Mouse (Mus musculus): ENCODE results near the gene Neu4.
A peak's percentile ranks its signal among the peaks of the same experiment; 100 is the strongest.
"Not testable (repeated sequence)": the region's sequence is repeated elsewhere in the genome, so short reads cannot be mapped to it uniquely, and the experiment has no call there.

The Neu4 gene

GRCm38 (mm10) chr1:94020151-94020550, at the start of gene Neu4:
Gene Neu4 (plus strand): TSS chr1:94020451.
- peak; percentile 31 for DNase-seq (ENCODE audit: low read depth, low spot score)

DNA sequence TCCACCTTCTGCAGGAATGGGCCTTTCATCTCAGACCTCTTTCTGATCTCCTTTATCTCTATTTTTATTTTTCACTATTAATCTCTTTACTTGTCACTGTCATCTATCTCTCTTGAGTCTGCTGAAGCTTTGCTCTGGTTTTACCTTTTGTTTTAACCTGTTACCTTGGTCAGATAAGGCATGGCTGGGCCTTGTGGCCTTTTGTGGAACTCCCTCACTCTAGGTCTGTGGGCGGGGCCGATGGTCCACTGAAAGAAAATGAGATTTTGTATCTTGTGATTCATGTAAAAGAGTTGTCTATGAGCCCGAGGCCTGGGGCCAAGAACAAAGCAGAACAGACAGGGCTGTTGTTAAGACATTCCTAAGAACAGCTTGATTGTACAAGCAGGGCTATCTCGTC, 49.5 kb upstream of the Neu4 start:
- DNase-seq (ENCODE audit: low read depth, low spot score), result not testable (repeated sequence)

GRCm38 (mm10) chr1:93975764-93976163, 44.5 kb upstream of the Neu4 start:
- not testable (repeated sequence) for DNase-seq (ENCODE audit: low read depth, low spot score)

DNA sequence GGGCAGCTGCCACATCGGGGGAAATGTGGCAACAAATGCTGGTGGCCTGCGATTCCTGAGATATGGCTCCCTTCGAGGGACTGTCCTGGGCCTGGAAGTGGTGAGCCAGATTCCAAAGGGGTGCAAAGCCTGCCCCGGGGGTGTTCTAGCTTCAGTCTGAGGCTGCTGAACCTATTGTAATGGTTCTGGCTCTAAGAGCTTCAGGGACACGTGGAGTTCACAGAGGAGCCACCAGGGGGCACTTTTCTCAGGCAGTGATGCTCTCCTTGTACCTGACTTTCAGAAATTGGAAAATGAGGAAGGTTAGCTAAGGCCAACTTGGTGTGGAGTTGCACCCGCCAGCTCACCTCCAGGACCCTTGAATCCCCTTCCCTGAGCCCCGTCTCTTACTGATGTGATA, 42.0 kb upstream of the Neu4 start:
- not testable (repeated sequence) for DNase-seq (ENCODE audit: low read depth, low spot score)

- DNase-seq (ENCODE audit: low read depth, low spot score), result not testable (repeated sequence)
These were observed 39.3 kb upstream of the Neu4 start for GRCm38 (mm10) chr1:93980932-93981331.

DNA sequence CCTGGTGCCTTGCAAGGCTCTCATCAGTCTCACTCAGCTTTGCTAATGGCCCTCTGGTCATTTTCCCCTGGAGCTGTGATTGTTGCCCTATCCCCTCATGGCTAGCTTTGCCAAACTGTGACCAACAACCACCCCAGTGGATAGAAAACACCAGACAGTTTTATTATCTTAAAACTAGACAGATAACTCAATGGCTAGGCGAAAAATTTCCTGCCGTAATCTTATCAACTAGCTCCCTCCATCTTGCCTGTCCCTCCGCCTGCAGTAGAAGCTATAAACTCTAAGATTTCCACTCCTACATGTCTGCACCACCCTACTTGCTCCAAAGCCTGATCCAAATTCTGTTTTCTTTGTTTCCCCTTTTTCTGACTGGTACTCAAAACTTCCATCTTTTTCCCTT, 34.1 kb upstream of the Neu4 start:
- no peak for DNase-seq (ENCODE audit: low read depth, low spot score)

- DNase-seq (ENCODE audit: low read depth, low spot score), result no peak
These were observed 31.5 kb upstream of the Neu4 start for GRCm38 (mm10) chr1:93988786-93989185.

DNA sequence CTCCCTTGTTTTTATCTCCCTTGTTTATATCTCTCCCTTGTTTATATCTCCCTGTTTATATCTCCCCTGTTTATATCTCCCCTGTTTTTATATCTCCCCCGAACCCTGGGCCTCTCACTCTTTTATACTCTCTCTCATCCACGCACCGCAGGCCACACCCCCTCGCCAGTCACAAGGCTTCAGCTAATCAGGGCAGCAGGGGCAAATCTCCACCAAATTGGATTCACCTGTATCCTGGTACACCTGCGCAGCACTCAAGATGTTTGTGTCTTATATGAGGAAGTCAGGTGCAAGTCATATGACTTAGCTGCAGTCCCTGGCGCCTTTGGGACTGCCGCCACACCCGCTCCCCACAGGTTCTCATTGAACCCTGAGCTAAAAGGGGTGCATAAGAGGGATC, 30.0 kb upstream of the Neu4 start, which contains the start of gene Gal3st2c:
TSS of gene Gal3st2c (plus strand) at position 301 of the 400 bp plus-strand sequence.
- DNase-seq (ENCODE audit: low read depth, low spot score), result not testable (repeated sequence)

DNA sequence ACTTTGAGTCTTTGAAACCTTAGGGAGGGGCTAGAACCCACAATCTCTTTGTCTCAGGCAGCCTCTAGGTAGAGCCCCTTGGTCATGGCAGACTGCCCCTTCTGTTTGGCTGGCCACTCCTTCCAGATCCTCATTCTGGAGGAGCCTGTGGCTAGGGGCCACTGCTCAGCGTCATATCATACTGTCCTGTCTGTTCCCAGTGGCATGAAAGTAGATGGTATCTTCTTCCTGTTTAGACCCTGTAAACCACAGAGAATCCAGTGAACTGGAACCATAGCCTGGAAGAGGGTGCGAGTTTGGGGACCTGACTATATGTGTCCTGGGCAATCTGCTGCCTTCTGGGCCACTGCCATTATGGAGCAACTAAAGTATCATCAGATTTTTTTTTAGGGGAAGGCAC, 29.2 kb upstream of the Neu4 start:
- DNase-seq (ENCODE audit: low read depth, low spot score), result not testable (repeated sequence)

- not testable (repeated sequence) for DNase-seq (ENCODE audit: low read depth, low spot score)
These were observed 28.8 kb upstream of the Neu4 start for GRCm38 (mm10) chr1:93991491-93991890.

- peak; percentile 63 for DNase-seq (ENCODE audit: low read depth, low spot score)
These were observed 19.2 kb upstream of the Neu4 start for GRCm38 (mm10) chr1:94001023-94001422.

DNA sequence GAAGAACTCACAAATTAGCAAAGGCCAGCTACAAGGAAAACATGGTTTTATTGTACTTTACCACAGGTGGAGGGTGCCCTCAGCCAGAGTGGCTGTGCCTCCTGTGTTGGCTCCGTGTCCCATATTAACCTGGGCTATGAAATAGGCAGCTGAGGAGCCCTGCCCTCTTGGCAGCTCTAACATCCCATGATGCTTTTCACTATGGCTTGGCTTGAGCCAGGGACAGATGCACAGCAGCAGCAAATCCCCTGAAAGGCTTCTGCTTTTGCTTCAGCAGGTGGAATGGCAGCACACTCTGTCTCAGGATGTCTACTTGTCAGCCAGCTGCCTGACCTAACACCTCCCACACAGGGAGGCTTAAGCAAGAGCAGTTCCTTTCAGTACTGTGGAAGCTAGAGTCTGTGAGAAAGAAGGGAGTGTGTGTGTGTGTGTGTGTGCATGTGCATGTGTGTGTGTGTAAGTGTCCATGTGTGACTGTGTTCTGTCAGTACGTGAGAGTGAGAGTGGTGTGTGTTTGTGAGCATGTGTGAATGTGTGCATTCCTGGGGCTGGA, 14.2 kb upstream of the Neu4 start:
- DNase-seq (ENCODE audit: low read depth, low spot score), result not testable (repeated sequence)

DNA sequence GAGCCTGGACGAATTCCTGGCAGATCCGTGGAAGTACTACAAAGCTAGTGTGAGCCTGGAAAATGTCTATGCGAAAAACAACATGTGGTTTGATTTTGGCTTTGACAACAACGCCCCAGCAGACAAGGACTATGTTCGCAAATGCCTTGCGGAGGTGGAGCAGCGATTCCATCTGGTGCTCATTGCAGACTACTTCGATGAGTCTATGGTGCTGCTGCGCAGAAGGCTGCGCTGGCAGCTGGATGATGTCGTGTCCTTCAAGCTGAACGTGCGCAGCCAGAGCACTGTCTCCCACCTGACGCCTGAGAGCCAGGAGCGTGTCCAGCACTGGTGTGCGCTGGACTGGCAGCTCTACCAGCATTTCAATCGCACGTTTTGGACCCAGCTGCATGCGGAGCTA, 11.4 kb upstream of the Neu4 start:
- DNase-seq (ENCODE audit: low read depth, low spot score), result peak; percentile 87

DNA sequence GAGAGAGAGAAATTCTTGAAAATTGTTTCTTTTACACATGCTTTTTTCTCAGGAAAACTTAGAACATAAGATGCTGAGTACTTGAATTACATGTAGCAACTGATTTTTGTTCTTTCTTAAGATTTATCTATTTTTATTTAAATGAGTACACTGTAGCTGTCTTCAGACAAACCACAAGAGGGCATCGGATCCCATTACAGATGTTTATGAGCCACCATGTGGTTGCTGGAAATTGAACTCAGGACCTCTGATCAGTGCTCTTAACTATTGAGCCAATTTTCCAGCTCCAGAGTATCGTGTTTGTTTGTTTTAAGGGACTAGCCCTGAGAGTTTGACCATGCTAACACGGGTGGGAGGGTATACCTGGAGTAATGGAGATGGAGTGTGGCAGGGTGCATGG, 8.6 kb upstream of the Neu4 start:
- DNase-seq (ENCODE audit: low read depth, low spot score), result no peak

DNA sequence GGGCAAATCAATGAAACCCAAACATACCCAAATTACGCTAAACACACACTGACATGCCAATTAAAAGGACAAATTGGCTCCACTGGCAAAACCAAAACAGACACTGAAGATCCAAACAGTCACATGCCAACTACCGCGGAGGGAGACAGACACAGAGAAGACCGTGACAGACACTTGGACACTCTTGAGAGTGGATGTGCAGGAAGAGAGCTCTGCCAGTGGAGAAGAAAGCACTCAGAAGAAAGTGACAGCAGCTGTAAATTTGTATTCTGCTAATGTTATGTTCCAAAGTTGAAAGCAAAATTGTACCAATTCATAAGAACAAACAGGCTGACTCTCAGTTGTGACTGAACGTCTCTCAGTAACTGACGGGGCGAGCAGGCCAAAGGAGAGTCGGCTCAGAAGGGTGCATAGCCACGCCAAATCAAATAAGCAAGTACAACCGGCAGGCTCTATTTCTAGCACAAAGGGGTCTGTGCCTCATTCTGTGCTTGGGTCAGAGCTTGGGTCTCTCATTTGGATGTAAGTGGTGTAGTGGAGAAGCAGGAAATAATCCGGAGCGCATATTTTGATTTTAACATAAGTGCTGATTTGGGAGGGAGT, 7.4 kb downstream of the Neu4 start:
- DNase-seq (ENCODE audit: low read depth, low spot score), result peak; percentile 27

DNA sequence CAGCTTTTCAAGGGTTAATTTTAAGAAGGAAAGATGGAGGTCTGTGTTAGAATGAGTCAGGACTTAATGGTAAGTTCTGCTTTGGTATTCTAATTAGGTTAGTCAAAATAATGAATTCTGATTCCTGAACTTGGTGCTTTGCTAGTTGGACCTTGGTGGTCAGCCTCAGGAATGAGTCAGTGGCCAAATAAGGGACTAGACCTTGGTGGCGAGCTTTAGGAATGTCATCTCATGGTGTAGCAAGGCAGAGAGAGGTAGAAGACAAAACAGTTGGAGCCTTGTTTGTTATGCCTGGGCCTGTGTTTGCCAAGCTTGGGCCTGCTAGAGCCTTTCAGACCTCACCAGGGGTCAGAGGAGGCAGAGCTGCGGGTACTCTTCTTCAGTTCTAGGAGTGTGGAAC, 8.5 kb downstream of the Neu4 start:
- no peak for DNase-seq (ENCODE audit: low read depth, low spot score)

GRCm38 (mm10) chr1:94033075-94033602, 12.9 kb downstream of the Neu4 start:
- DNase-seq (ENCODE audit: low read depth, low spot score), result no peak

GRCm38 (mm10) chr1:94034984-94035743, 14.9 kb downstream of the Neu4 start:
- peak; percentile 95 for DNase-seq (ENCODE audit: low read depth, low spot score)

DNA sequence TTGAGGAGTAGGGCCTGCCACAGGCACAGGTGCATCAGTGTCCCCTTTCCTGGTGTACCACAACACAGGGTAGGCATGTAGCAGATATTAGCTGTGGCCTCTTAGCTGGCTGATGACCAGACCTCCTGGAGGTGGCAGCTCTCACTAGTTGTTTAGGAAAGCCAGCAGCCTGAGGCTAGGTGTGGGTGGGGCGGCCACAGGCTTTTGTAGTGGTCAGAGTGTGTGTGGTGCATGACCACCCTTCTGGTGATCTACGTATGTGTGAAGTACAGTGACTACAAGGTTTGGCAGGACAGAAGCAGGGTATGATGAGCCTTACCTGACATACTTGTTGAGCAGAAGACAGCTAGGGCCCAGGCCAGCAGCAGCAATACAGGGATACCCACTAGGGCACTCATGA, 20.1 kb downstream of the Neu4 start:
- no peak for DNase-seq (ENCODE audit: low read depth, low spot score)

GRCm38 (mm10) chr1:94045559-94045958, 25.3 kb downstream of the Neu4 start:
- no peak for DNase-seq (ENCODE audit: low read depth, low spot score)

- DNase-seq (ENCODE audit: low read depth, low spot score), result no peak
These were observed 26.3 kb downstream of the Neu4 start for GRCm38 (mm10) chr1:94046544-94046943.

- DNase-seq (ENCODE audit: low read depth, low spot score), result no peak
These were observed 30.9 kb downstream of the Neu4 start for GRCm38 (mm10) chr1:94051104-94051503.

- no peak for DNase-seq (ENCODE audit: low read depth, low spot score)
These were observed 32.1 kb downstream of the Neu4 start, which contains the start of gene Pdcd1 for GRCm38 (mm10) chr1:94052373-94052772. Gene Pdcd1 (minus strand): TSS chr1:94052553.

Data from brain, adult 2 months (tissue).